Mouse (Mus musculus) left cerebral cortex, adult 18-20 months (tissue): ENCODE measurements around the gene Fam166a. TPM values are rescaled to one million over a fixed set of nuclear protein-coding genes. Genes with fewer than 3 reads are reported as not detected.
"Not testable (repeated sequence)": the region's sequence is repeated elsewhere in the genome, so short reads cannot be mapped to it uniquely, and the experiment has no call there.

ENCODE experiments used
- DNase-seq, 2 experiments: peaks; one replicate each; pipeline ENCODE4 v3.0.0; 2021 to 2022; ENCODE audit warnings: low spot score in 2 of 2, mixed read lengths in 1 of 2
- total RNA-seq, 2 experiments: library from RNA; stranded (reverse); gene quantifications; 2 replicates each; pipeline ENCODE4 v1.2.3; 2021

Fam166a gene
- total RNA-seq, 2 experiments from 2014 or later: not detected

GRCm38 (mm10) chr2:25240723-25241437 lies 22.3 kb downstream of the Fam166a start:
- peak; percentile 69 to 75 for DNase-seq

- DNase-seq: no peak
Observed at GRCm38 (mm10) chr2:25241438-25241775, 22.9 kb downstream of the Fam166a start.

GRCm38 (mm10) chr2:25242101-25242506 lies 23.6 kb downstream of the Fam166a start, which contains the start of the genes Rnf208 and Cysrt1:
Gene Rnf208, plus strand, starts transcription at chr2:25242255.
Gene Cysrt1, minus strand, starts transcription at chr2:25242452.
- peak; percentile 45 to 62 for DNase-seq

- DNase-seq: no peak
Observed at GRCm38 (mm10) chr2:25243342-25243741, 24.8 kb downstream of the Fam166a start.

GRCm38 (mm10) chr2:25244144-25244543 lies 25.6 kb downstream of the Fam166a start:
- DNase-seq: no peak

GRCm38 (mm10) chr2:25246183-25247072 lies 27.9 kb downstream of the Fam166a start, which contains the start of gene AL732309.1:
Gene AL732309.1, minus strand, starts transcription at chr2:25246863.
- DNase-seq: no peak

- DNase-seq: no peak
Observed at GRCm38 (mm10) chr2:25252331-25252730, 33.8 kb downstream of the Fam166a start.

GRCm38 (mm10) chr2:25255284-25255779 lies 36.8 kb downstream of the Fam166a start, which contains the start of gene Tmem203:
Gene Tmem203, plus strand, starts transcription at chr2:25255439.
- DNase-seq: peak; percentile 89

GRCm38 (mm10) chr2:25256443-25257109 lies 38.0 kb downstream of the Fam166a start:
- not testable (repeated sequence) for DNase-seq

- DNase-seq: not testable (repeated sequence)
Observed at GRCm38 (mm10) chr2:25257250-25257649, 38.7 kb downstream of the Fam166a start.

- DNase-seq: no peak
Observed at GRCm38 (mm10) chr2:25258887-25259286, 40.3 kb downstream of the Fam166a start.

GRCm38 (mm10) chr2:25261870-25262269 lies 43.3 kb downstream of the Fam166a start:
- DNase-seq: no peak

- DNase-seq: peak; percentile 91 to 93
Observed at GRCm38 (mm10) chr2:25262291-25262767, 43.8 kb downstream of the Fam166a start, which contains the start of gene Tprn. Gene Tprn, plus strand, starts transcription at chr2:25262618.

GRCm38 (mm10) chr2:25262795-25263622 lies 44.5 kb downstream of the Fam166a start:
- DNase-seq: no peak

GRCm38 (mm10) chr2:25263623-25264285 lies 45.2 kb downstream of the Fam166a start:
- DNase-seq: no peak

GRCm38 (mm10) chr2:25264286-25264660 lies 45.7 kb downstream of the Fam166a start:
- no peak for DNase-seq

GRCm38 (mm10) chr2:25264851-25265250 lies 46.3 kb downstream of the Fam166a start:
- no peak for DNase-seq

GRCm38 (mm10) chr2:25265897-25266656 lies 47.5 kb downstream of the Fam166a start:
- DNase-seq: no peak

GRCm38 (mm10) chr2:25266720-25267119 lies 48.2 kb downstream of the Fam166a start:
- DNase-seq: peak in 1 of 2 experiments; percentile 35
